Mouse (Mus musculus): ENCODE results near the gene Gm11568. TPM values are rescaled to one million over a fixed set of nuclear protein-coding genes. Genes with fewer than 3 reads are reported as not detected.

The Gm11568 gene
- not detected for polyA plus RNA-seq (2015; fragmentation: Illumina TruSeq; extraction: RNeasy Lipid Tissue Mini Kit (QIAGEN cat#74804); ENCODE audit: insufficient read depth, low read depth, low replicate concordance)

GRCm38 (mm10) chr11:99857617-99858016, at the start of gene Gm11568:
TSS of gene Gm11568 (plus strand) at chr11:99857917.

GRCm38 (mm10) chr11:99809792-99810191, 47.9 kb upstream of the Gm11568 start, which contains the start of gene Krtap4-13:
TSS of gene Krtap4-13 (minus strand) at chr11:99809892.

GRCm38 (mm10) chr11:99815566-99815965, 42.2 kb upstream of the Gm11568 start, which contains the start of gene Gm11564:
TSS of gene Gm11564 (minus strand) at chr11:99815666.

GRCm38 (mm10) chr11:99837966-99838365, 19.8 kb upstream of the Gm11568 start, which contains the start of gene 2300003K06Rik:
TSS of gene 2300003K06Rik (minus strand) at chr11:99838066.

GRCm38 (mm10) chr11:99851508-99851907, 6.2 kb upstream of the Gm11568 start, which contains the start of gene Krtap4-16:
TSS of gene Krtap4-16 (minus strand) at chr11:99851608.

GRCm38 (mm10) chr11:99864176-99864575, 6.5 kb downstream of the Gm11568 start, which contains the start of gene Gm11559:
TSS of gene Gm11559 (plus strand) at chr11:99864476.

GRCm38 (mm10) chr11:99873089-99873488, 15.4 kb downstream of the Gm11568 start, which contains the start of gene Krtap9-1:
TSS of gene Krtap9-1 (plus strand) at chr11:99873389.

GRCm38 (mm10) chr11:99878887-99879286, 21.2 kb downstream of the Gm11568 start, which contains the start of gene Gm11567:
TSS of gene Gm11567 (plus strand) at chr11:99879187.

GRCm38 (mm10) chr11:99907620-99908019, 49.9 kb downstream of the Gm11568 start, which contains the start of gene Krtap31-1:
TSS of gene Krtap31-1 (plus strand) at chr11:99907920.

Other genes starting within 250 kb of the Gm11568 start
- not detected for gene Gm11937, start 247.7 kb upstream of the Gm11568 start, polyA plus RNA-seq (2015; fragmentation: Illumina TruSeq; extraction: RNeasy Lipid Tissue Mini Kit (QIAGEN cat#74804); ENCODE audit: insufficient read depth, low read depth, low replicate concordance)
- gene Krtap2-4, start 243.1 kb upstream of the Gm11568 start, polyA plus RNA-seq (2015; fragmentation: Illumina TruSeq; extraction: RNeasy Lipid Tissue Mini Kit (QIAGEN cat#74804); ENCODE audit: insufficient read depth, low read depth, low replicate concordance) = not detected
- gene Gm11562, start 237.5 kb upstream of the Gm11568 start, polyA plus RNA-seq (2015; fragmentation: Illumina TruSeq; extraction: RNeasy Lipid Tissue Mini Kit (QIAGEN cat#74804); ENCODE audit: insufficient read depth, low read depth, low replicate concordance) = not detected
- not detected for gene Krtap4-1, start 229.7 kb upstream of the Gm11568 start, polyA plus RNA-seq (2015; fragmentation: Illumina TruSeq; extraction: RNeasy Lipid Tissue Mini Kit (QIAGEN cat#74804); ENCODE audit: insufficient read depth, low read depth, low replicate concordance)
- not detected for gene Krtap4-2, start 222.8 kb upstream of the Gm11568 start, polyA plus RNA-seq (2015; fragmentation: Illumina TruSeq; extraction: RNeasy Lipid Tissue Mini Kit (QIAGEN cat#74804); ENCODE audit: insufficient read depth, low read depth, low replicate concordance)
- not detected for gene Krtap4-7, start 213.8 kb upstream of the Gm11568 start, polyA plus RNA-seq (2015; fragmentation: Illumina TruSeq; extraction: RNeasy Lipid Tissue Mini Kit (QIAGEN cat#74804); ENCODE audit: insufficient read depth, low read depth, low replicate concordance)
- not detected for gene Gm11555, start 207.7 kb upstream of the Gm11568 start, polyA plus RNA-seq (2015; fragmentation: Illumina TruSeq; extraction: RNeasy Lipid Tissue Mini Kit (QIAGEN cat#74804); ENCODE audit: insufficient read depth, low read depth, low replicate concordance)
- gene Gm11563, start 199.0 kb upstream of the Gm11568 start, polyA plus RNA-seq (2015; fragmentation: Illumina TruSeq; extraction: RNeasy Lipid Tissue Mini Kit (QIAGEN cat#74804); ENCODE audit: insufficient read depth, low read depth, low replicate concordance) = not detected
- gene Krtap4-6, start 192.0 kb upstream of the Gm11568 start, polyA plus RNA-seq (2015; fragmentation: Illumina TruSeq; extraction: RNeasy Lipid Tissue Mini Kit (QIAGEN cat#74804); ENCODE audit: insufficient read depth, low read depth, low replicate concordance) = not detected
- not detected for gene Gm14190, start 167.2 kb upstream of the Gm11568 start, polyA plus RNA-seq (2015; fragmentation: Illumina TruSeq; extraction: RNeasy Lipid Tissue Mini Kit (QIAGEN cat#74804); ENCODE audit: insufficient read depth, low read depth, low replicate concordance)
- not detected for gene Gm14180, start 123.6 kb upstream of the Gm11568 start, polyA plus RNA-seq (2015; fragmentation: Illumina TruSeq; extraction: RNeasy Lipid Tissue Mini Kit (QIAGEN cat#74804); ENCODE audit: insufficient read depth, low read depth, low replicate concordance)
- not detected for gene Gm11595, start 85.0 kb upstream of the Gm11568 start, polyA plus RNA-seq (2015; fragmentation: Illumina TruSeq; extraction: RNeasy Lipid Tissue Mini Kit (QIAGEN cat#74804); ENCODE audit: insufficient read depth, low read depth, low replicate concordance)
- not detected for gene Krtap4-8, start 77.2 kb upstream of the Gm11568 start, polyA plus RNA-seq (2015; fragmentation: Illumina TruSeq; extraction: RNeasy Lipid Tissue Mini Kit (QIAGEN cat#74804); ENCODE audit: insufficient read depth, low read depth, low replicate concordance)
- not detected for gene Krtap4-9, start 72.7 kb upstream of the Gm11568 start, polyA plus RNA-seq (2015; fragmentation: Illumina TruSeq; extraction: RNeasy Lipid Tissue Mini Kit (QIAGEN cat#74804); ENCODE audit: insufficient read depth, low read depth, low replicate concordance)
- not detected for gene Gm11596, start 64.5 kb upstream of the Gm11568 start, polyA plus RNA-seq (2015; fragmentation: Illumina TruSeq; extraction: RNeasy Lipid Tissue Mini Kit (QIAGEN cat#74804); ENCODE audit: insufficient read depth, low read depth, low replicate concordance)
- not detected for gene Gm11569, start 59.0 kb upstream of the Gm11568 start, polyA plus RNA-seq (2015; fragmentation: Illumina TruSeq; extraction: RNeasy Lipid Tissue Mini Kit (QIAGEN cat#74804); ENCODE audit: insufficient read depth, low read depth, low replicate concordance)
- gene Gm11554, start 53.5 kb upstream of the Gm11568 start, polyA plus RNA-seq (2015; fragmentation: Illumina TruSeq; extraction: RNeasy Lipid Tissue Mini Kit (QIAGEN cat#74804); ENCODE audit: insufficient read depth, low read depth, low replicate concordance) = not detected
- gene Krtap4-13, start 48.0 kb upstream of the Gm11568 start, polyA plus RNA-seq (2015; fragmentation: Illumina TruSeq; extraction: RNeasy Lipid Tissue Mini Kit (QIAGEN cat#74804); ENCODE audit: insufficient read depth, low read depth, low replicate concordance) = not detected
- gene Gm11564, start 42.3 kb upstream of the Gm11568 start, polyA plus RNA-seq (2015; fragmentation: Illumina TruSeq; extraction: RNeasy Lipid Tissue Mini Kit (QIAGEN cat#74804); ENCODE audit: insufficient read depth, low read depth, low replicate concordance) = not detected
- gene 2300003K06Rik, start 19.9 kb upstream of the Gm11568 start, polyA plus RNA-seq (2015; fragmentation: Illumina TruSeq; extraction: RNeasy Lipid Tissue Mini Kit (QIAGEN cat#74804); ENCODE audit: insufficient read depth, low read depth, low replicate concordance) = not detected
- not detected for gene Krtap4-16, start 6.3 kb upstream of the Gm11568 start, polyA plus RNA-seq (2015; fragmentation: Illumina TruSeq; extraction: RNeasy Lipid Tissue Mini Kit (QIAGEN cat#74804); ENCODE audit: insufficient read depth, low read depth, low replicate concordance)
- not detected for gene Gm11559, start 6.6 kb downstream of the Gm11568 start, polyA plus RNA-seq (2015; fragmentation: Illumina TruSeq; extraction: RNeasy Lipid Tissue Mini Kit (QIAGEN cat#74804); ENCODE audit: insufficient read depth, low read depth, low replicate concordance)
- not detected for gene Krtap9-1, start 15.5 kb downstream of the Gm11568 start, polyA plus RNA-seq (2015; fragmentation: Illumina TruSeq; extraction: RNeasy Lipid Tissue Mini Kit (QIAGEN cat#74804); ENCODE audit: insufficient read depth, low read depth, low replicate concordance)
- not detected for gene Gm11567, start 21.3 kb downstream of the Gm11568 start, polyA plus RNA-seq (2015; fragmentation: Illumina TruSeq; extraction: RNeasy Lipid Tissue Mini Kit (QIAGEN cat#74804); ENCODE audit: insufficient read depth, low read depth, low replicate concordance)
- gene Krtap31-1, start 50.0 kb downstream of the Gm11568 start, polyA plus RNA-seq (2015; fragmentation: Illumina TruSeq; extraction: RNeasy Lipid Tissue Mini Kit (QIAGEN cat#74804); ENCODE audit: insufficient read depth, low read depth, low replicate concordance) = not detected
- gene Gm11565, start 56.8 kb downstream of the Gm11568 start, polyA plus RNA-seq (2015; fragmentation: Illumina TruSeq; extraction: RNeasy Lipid Tissue Mini Kit (QIAGEN cat#74804); ENCODE audit: insufficient read depth, low read depth, low replicate concordance) = not detected
- not detected for gene Krtap31-2, start 78.4 kb downstream of the Gm11568 start, polyA plus RNA-seq (2015; fragmentation: Illumina TruSeq; extraction: RNeasy Lipid Tissue Mini Kit (QIAGEN cat#74804); ENCODE audit: insufficient read depth, low read depth, low replicate concordance)
- not detected for gene Krtap9-5, start 90.6 kb downstream of the Gm11568 start, polyA plus RNA-seq (2015; fragmentation: Illumina TruSeq; extraction: RNeasy Lipid Tissue Mini Kit (QIAGEN cat#74804); ENCODE audit: insufficient read depth, low read depth, low replicate concordance)
- gene Krtap29-1, start 121.1 kb downstream of the Gm11568 start, polyA plus RNA-seq (2015; fragmentation: Illumina TruSeq; extraction: RNeasy Lipid Tissue Mini Kit (QIAGEN cat#74804); ENCODE audit: insufficient read depth, low read depth, low replicate concordance) = not detected
- not detected for gene Krtap16-1, start 128.7 kb downstream of the Gm11568 start, polyA plus RNA-seq (2015; fragmentation: Illumina TruSeq; extraction: RNeasy Lipid Tissue Mini Kit (QIAGEN cat#74804); ENCODE audit: insufficient read depth, low read depth, low replicate concordance)
- not detected for gene Krtap17-1, start 136.1 kb downstream of the Gm11568 start, polyA plus RNA-seq (2015; fragmentation: Illumina TruSeq; extraction: RNeasy Lipid Tissue Mini Kit (QIAGEN cat#74804); ENCODE audit: insufficient read depth, low read depth, low replicate concordance)
- gene Krt33a, start 158.3 kb downstream of the Gm11568 start, polyA plus RNA-seq (2015; fragmentation: Illumina TruSeq; extraction: RNeasy Lipid Tissue Mini Kit (QIAGEN cat#74804); ENCODE audit: insufficient read depth, low read depth, low replicate concordance) = not detected
- gene Krt33b, start 172.0 kb downstream of the Gm11568 start, polyA plus RNA-seq (2015; fragmentation: Illumina TruSeq; extraction: RNeasy Lipid Tissue Mini Kit (QIAGEN cat#74804); ENCODE audit: insufficient read depth, low read depth, low replicate concordance) = not detected
- not detected for gene Krt34, start 183.6 kb downstream of the Gm11568 start, polyA plus RNA-seq (2015; fragmentation: Illumina TruSeq; extraction: RNeasy Lipid Tissue Mini Kit (QIAGEN cat#74804); ENCODE audit: insufficient read depth, low read depth, low replicate concordance)
- gene Krt31, start 192.6 kb downstream of the Gm11568 start, polyA plus RNA-seq (2015; fragmentation: Illumina TruSeq; extraction: RNeasy Lipid Tissue Mini Kit (QIAGEN cat#74804); ENCODE audit: insufficient read depth, low read depth, low replicate concordance) = not detected
- gene Krt32, start 230.3 kb downstream of the Gm11568 start, polyA plus RNA-seq (2015; fragmentation: Illumina TruSeq; extraction: RNeasy Lipid Tissue Mini Kit (QIAGEN cat#74804); ENCODE audit: insufficient read depth, low read depth, low replicate concordance) = not detected
- not detected for gene Krt35, start 238.3 kb downstream of the Gm11568 start, polyA plus RNA-seq (2015; fragmentation: Illumina TruSeq; extraction: RNeasy Lipid Tissue Mini Kit (QIAGEN cat#74804); ENCODE audit: insufficient read depth, low read depth, low replicate concordance)
- gene Krt36, start 247.7 kb downstream of the Gm11568 start, polyA plus RNA-seq (2015; fragmentation: Illumina TruSeq; extraction: RNeasy Lipid Tissue Mini Kit (QIAGEN cat#74804); ENCODE audit: insufficient read depth, low read depth, low replicate concordance) = not detected

Data from pancreas, adult 10 weeks (tissue).